Mouse (Mus musculus): ENCODE results near the gene Lzts3. TPM values are rescaled to one million over a fixed set of nuclear protein-coding genes. Genes with fewer than 3 reads are reported as not detected.

Lzts3 gene
- total RNA-seq, 1 experiment from 2014 or later = 11.1 TPM

DNA sequence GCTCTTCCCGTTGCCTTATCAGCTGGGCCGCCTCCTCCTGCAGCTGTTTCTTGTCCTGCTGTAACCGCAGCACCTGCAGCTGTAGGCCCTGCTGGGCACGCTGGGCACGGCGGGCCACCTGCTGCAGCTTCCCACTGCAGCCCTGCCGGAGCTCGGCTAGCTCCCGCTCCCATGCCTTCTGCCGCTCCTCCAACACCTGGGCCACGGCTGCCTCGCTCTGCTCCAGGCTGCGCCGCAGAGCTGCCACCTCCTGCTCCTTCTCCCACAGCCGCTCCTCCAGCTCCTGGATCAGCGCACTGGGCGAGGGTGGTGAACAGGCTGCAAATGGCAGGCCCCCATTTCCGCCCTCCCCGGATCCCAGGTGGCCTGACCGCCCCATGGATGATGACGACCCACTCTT, 6.8 kb downstream of the Lzts3 start:
- no peak for DNase-seq

DNA sequence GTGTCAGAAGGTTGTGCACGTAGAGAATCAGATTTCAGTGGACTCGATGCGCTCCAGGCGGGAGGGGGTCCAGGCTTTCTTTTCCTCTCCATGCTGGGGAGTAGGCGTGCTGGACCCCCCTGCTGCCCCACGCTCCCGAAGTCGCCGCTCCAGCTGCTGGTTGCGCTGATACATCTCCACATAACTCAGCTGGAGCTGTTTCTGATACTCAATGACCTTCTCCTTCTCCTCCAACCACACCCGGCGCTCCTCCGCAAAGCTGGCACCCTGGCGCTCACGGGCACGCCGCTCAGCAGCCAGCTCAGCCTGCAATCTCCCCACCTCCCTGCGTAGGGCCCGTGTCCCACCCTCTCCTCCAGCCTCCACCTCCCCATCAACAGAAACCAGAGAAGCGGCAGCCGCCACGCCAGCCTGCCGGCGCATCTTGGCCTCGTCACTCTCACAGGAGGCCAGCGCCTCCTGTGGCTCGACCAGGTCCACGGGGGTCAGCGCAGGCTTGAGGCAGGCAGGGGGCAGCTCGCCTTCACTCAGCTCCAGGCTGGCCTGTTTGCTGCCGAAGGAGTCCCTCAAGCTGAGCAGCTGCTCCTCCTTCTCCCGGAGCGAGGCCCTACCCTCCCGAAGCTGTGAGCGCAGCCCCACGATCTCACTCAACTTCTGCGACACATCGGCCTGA, 7.7 kb downstream of the Lzts3 start:
- DNase-seq = peak; percentile 50

DNA sequence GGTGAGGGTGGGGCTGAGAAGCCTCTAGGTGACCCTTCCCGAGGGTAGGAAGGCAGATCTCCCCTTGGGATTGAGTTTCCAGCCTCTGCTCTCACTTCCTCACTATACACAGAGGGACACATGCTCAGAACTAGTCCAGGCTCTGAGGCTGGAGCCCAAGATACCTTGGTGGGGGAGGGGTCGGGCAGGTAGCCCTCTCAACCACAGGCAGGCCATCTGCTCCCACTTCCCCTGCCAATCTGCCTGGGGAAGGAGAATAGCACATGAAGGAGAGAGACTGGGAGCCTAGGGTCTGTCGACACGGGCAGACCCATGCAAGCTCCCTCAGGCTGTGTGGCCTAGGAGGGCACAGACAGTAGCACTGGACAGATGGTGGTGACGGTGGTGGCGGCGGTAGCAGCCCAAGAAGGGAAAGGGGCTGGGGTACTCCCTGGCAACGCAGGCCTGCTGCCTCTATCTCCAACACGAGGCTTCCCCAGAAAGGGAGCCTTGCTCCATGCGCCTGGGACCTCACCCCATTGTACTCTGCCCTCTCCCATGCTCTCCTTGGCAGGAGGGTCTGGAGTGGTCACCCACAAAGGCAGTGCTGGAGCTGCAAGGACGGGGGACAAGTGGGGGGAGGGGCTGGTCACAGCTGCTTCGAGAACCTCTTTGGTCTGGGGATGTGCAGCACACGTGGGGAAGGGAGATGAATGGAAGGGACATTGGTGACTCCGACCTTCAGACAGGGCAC, 8.4 kb downstream of the Lzts3 start:
- peak; percentile 31 for DNase-seq

DNA sequence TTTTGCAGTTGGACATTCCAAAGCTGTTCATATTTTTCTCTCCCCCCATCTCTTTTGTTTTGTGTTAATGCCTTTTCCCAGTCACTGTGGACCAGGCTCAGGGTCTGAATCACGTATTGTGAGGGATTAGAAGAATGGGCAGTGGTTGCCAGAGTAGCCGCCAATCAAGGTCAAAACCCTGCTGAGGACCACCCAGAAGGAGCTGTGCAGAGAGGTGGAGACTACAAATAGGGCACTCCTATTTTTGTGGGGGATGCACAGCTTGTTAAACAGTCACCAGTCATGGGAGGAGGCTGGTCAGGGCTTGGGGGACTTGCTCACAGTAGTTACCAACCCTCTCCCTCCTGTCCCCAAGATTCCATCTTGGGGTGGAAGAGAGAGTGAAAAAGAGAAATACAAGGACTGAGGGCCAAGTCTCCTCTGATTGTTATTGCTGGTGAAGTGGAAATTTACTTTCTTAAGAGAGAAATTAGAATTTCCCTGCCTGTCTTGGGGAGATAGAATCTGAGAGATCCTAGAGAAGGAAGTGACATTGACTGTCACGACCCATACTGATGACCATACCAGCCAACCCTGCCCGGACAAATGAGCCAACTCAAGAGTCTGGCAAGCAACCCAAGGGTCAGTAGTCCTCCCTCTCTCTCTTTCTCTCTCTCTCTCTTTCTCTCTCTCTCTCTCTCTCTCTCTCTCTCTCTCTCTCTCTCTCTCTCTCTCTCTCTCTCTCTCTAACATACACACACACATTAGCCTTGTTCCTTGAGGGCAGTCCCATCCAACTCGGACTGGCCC, 9.5 kb downstream of the Lzts3 start:
- no peak for DNase-seq

GRCm38 (mm10) chr2:130632416-130632815, 10.2 kb downstream of the Lzts3 start:
- DNase-seq = no peak

DNA sequence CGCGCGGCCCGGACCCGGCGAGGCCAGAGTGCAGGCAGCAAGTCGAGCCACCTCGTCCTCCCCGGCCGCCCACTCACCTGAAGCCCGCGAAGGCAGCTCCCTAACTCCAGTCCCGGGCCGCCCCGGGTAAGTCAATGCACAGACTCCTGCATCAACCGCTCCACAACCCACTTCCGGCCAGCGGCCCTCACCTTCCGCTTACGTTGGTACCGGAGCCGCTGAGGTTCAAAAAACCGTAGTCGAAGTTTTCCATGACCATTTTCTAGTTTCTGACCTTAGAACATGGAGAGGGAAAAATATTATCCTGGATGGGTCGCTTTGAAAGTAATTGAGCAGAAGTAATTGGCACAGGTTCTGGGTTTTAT, 12.8 kb downstream of the Lzts3 start, which contains the start of the genes Fastkd5 and Ubox5:
Fastkd5 (minus strand) TSS at position 189 of the 365 bp plus-strand sequence.
Ubox5 (minus strand) TSS at position 200 of the 365 bp plus-strand sequence.
- peak; percentile 94 for DNase-seq

- no peak for DNase-seq
These were observed 13.3 kb downstream of the Lzts3 start for GRCm38 (mm10) chr2:130629080-130629838.

DNA sequence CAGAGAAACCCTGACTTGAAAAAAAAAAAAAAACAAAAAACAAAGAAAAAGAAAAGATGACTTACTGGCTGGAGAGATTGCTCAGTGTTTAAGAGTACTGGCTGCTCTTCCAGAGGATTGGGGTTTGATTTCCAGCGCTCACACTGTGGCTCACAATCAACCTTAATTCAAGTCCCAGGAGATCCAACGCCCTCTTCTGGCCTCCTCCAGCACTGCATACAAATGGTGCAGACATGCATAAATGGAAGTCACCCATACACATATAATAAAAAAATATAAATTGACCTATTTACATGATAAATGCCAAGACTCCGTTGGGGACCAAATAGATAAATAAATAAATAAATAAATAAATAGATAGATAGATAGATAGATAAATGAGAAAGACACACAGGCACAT, 14.2 kb downstream of the Lzts3 start:
- peak; percentile 35 for DNase-seq

- DNase-seq = no peak
These were observed 23.6 kb downstream of the Lzts3 start for GRCm38 (mm10) chr2:130618972-130619371.

DNA sequence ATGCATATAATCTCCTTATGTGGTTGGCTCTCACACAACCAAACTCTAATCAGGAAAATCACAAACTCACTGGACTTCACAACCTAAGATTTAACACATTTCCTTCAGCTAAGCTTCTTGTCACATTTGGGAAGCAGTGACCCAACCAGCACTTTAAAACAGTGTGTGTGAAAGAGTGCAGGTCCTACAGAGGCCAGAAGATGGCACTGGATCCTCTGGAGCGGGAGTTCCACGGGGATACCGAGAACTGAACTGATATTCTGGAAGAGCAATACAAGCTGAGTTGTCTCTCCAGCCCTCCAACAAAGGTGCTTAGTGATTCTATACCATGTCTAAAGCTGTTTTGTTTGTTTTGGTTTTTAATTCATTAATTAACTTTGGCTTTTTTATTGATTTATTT, 29.5 kb downstream of the Lzts3 start:
- DNase-seq = peak; percentile 57

DNA sequence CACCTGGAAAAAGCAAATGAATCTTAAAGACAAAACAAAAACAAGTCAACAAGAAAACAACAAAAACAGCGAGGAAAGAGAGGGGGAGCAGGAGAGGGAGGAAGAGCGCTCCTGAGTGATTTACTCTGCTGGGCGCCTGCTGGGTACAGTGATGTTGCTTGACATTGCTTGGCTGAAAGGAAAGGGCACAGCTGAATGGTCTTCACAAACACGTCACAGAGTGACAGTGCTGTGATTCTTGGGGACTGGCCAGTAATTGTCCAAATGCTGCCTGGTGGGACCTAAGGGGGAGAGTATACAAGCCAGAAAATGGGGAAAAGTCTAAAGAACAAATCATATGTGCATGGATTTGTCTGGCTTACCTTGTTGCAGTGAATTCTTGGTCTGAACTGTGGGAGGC, 40.4 kb downstream of the Lzts3 start:
- DNase-seq = no peak

DNA sequence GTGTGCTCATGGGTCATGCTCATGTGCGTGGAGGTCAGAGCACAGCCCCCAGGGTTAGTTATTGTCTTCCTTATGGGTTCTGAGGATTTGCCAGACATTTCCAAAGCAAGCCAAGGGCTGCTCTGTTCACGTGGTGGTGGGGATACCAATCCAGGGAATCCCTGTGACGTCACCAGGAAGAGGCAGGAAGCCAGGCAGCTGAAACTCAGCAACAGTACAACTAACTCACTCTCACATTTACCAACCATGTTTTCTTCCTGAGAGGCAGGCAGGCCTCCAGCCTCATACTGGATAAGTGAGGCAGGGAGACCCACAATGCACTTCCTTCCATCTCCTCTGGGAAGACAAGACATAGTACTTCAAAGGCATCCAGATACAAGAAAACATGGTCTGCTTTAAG, 44.2 kb downstream of the Lzts3 start:
- DNase-seq = no peak

DNA sequence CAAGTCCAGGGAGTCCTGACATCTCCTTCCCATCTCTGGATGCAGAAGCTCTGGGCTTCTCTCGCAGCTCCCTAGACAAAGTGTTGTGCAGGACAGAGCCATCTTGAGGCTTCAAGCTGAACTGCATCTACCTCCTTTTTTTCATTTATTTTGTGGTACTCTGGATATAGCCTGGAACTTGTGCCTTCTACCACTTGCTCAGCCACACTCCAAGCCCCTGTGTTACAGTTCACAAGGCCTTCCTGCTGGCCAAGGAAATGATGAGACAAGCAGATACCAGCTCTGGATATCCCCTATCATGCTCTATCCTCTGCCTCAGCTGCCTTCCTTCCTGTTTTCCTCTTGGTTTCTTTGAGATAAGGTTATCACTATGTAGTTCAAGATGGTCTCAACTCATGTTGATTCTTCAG, 45.0 kb downstream of the Lzts3 start:
- DNase-seq = peak; percentile 44

- no peak for DNase-seq
These were observed 47.0 kb downstream of the Lzts3 start for GRCm38 (mm10) chr2:130595596-130595995.

DNA sequence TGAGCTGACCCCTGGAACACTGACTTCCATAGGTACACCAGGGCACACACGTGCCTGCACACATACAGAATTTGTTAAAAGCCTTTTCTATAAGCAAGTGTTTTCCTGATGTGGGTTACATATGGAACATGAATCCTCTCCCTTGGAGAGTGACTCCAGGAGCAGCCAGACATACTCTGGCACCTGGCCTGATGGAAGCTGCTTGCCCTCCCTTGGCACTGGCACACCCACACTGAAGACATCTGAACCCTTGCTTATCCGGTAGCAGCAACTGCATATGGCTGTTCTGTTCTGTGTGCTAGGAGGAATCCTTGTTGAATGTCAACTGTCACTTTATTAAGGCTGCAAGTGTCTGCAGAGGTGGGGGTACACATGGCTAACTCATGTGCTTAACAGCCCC, 51.6 kb downstream of the Lzts3 start:
- DNase-seq = no peak

DNA sequence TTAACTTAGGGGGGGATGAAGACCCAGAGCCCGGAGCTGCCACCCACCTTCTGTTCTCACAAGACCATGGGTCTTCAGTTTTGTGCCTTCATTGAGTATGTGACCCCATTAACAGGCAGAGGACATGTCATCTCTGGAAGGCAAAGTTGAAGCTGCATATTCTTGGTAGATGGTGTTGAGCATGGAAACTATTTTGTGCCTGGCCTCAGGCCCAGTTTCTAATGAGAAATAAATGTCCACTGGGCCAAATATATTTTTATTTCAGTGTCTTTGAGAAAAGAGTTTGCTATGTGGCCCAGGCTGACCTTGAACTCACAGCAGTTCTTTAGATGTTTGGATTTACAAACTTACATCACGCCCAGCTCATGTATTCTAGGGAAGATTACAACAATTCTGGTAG, 52.8 kb downstream of the Lzts3 start:
- no peak for DNase-seq

GRCm38 (mm10) chr2:130589157-130589556, 53.4 kb downstream of the Lzts3 start:
- no peak for DNase-seq

DNA sequence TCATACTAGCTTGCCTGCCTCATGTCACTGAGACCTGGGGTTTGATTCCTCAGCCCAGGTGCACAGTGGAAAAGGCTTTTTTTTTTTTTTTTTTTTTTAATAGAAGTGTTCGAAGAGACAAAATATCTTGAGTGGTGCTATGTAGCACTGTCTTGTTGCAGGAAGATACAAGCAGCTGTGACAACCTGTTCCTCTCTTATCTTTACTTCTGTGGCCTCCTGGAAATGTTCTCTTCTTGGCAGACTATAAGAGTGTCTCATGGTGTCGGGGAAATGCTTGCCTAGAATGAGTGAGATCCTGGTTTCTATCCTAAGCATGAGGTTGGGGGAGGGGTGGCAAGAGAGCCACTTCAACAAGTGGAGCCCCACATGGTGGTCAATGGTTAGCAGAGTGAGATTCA, 54.2 kb downstream of the Lzts3 start:
- no peak for DNase-seq

GRCm38 (mm10) chr2:130586016-130586415, 56.6 kb downstream of the Lzts3 start:
- DNase-seq = no peak

GRCm38 (mm10) chr2:130583902-130584560, 58.6 kb downstream of the Lzts3 start:
- DNase-seq = peak; percentile 47

All from adrenal gland, postnatal 14 days (tissue).